Mouse (Mus musculus) MEL (cell line): ENCODE measurements around the gene Iqschfp. TPM values are rescaled to one million over a fixed set of nuclear protein-coding genes. Genes with fewer than 3 reads are reported as not detected.

Experiments
- DNase-seq: peaks from one replicate; pipeline ENCODE4 v3.0.0; 2011; ENCODE audit warnings: low read depth, low spot score
- H3K27ac ChIP-seq: 2 replicates; pipeline ENCODE4 v1.5.1; 2012; ENCODE audit warnings: low read depth, mild to moderate bottlenecking, control low read depth, low read length, moderate library complexity; ENCODE audit not compliant: control insufficient read depth
- H3K27me3 ChIP-seq, 2 experiments: fragments of 150-350 bp in 1 of 2; sonication (generic) in 1 of 2; 2 replicates each; pipeline ENCODE4 v1.6.1; 2012; ENCODE audit warnings: low read length in 2 of 2, mild to moderate bottlenecking in 2 of 2, improper control_type of control experiment in 1 of 2, moderate library complexity in 1 of 2; ENCODE audit not compliant: insufficient read depth in 2 of 2, control insufficient read depth in 1 of 2
- H3K36me3 ChIP-seq, 2 experiments: 2 replicates each; pipeline ENCODE4 v1.6.1; 2012 to 2014; ENCODE audit warnings: low read length in 2 of 2, improper control_type of control experiment in 1 of 2, inconsistent platforms in 1 of 2, mild to moderate bottlenecking in 1 of 2; ENCODE audit not compliant: insufficient read depth in 2 of 2, control insufficient read depth in 1 of 2
- H3K4me1 ChIP-seq, 2 experiments: fragments of 150-350 bp in 1 of 2; sonication (generic) in 1 of 2; 2 replicates each; pipeline ENCODE4 v1.6.1; 2012; ENCODE audit warnings: low read length in 2 of 2, improper control_type of control experiment in 1 of 2, mild to moderate bottlenecking in 1 of 2; ENCODE audit not compliant: insufficient read depth in 2 of 2, control insufficient read depth in 1 of 2
- H3K4me3 ChIP-seq, 2 experiments: fragments of 150-350 bp in 1 of 2; sonication (generic) in 1 of 2; 2 replicates each; pipeline ENCODE4 v1.5.1; 2012; ENCODE audit warnings: low read depth in 2 of 2, low read length in 2 of 2, mild to moderate bottlenecking in 2 of 2, moderate library complexity in 2 of 2, control low read depth in 1 of 2, improper control_type of control experiment in 1 of 2; ENCODE audit not compliant: control insufficient read depth in 1 of 2, insufficient read depth in 1 of 2
- H3K79me2 ChIP-seq: 2 replicates; pipeline ENCODE4 v1.6.1; 2012; ENCODE audit warnings: mild to moderate bottlenecking, low read length, moderate library complexity; ENCODE audit not compliant: control insufficient read depth, poor library complexity, insufficient read depth
- H3K9ac ChIP-seq: 2 replicates; pipeline ENCODE4 v1.6.1; 2012; ENCODE audit warnings: low read depth, mild to moderate bottlenecking, control low read depth, low read length, moderate library complexity; ENCODE audit not compliant: control insufficient read depth, poor library complexity, severe bottlenecking
- H3K9me3 ChIP-seq: fragments of 150-350 bp; sonication (generic); replicated peaks from 2 replicates; pipeline ENCODE4 v1.6.1; 2012; ENCODE audit warnings: mild to moderate bottlenecking, low read length, improper control_type of control experiment, moderate library complexity; ENCODE audit not compliant: insufficient read depth
- CTCF ChIP-seq, 3 experiments: IDR thresholded peaks in 2 of 3; conservative IDR thresholded peaks in 1 of 3; 2 replicates each; pipeline ENCODE4 v1.5.1; 2011 to 2012; ENCODE audit warnings: low read length in 3 of 3, low read depth in 2 of 3, mild to moderate bottlenecking in 2 of 3, improper control_type of control experiment in 1 of 3, inconsistent platforms in 1 of 3, mixed read lengths in 1 of 3, moderate library complexity in 1 of 3; ENCODE audit not compliant: control insufficient read depth in 1 of 3, insufficient read depth in 1 of 3, poor library complexity in 1 of 3, severe bottlenecking in 1 of 3
- ELF1 ChIP-seq: IDR thresholded peaks from 2 replicates; pipeline ENCODE4 v1.6.1; 2014; ENCODE audit warnings: low read depth, mild to moderate bottlenecking, inconsistent platforms, low read length, improper control_type of control experiment, moderate library complexity
- EP300 ChIP-seq, 2 experiments: IDR thresholded peaks; 2 replicates each; pipeline ENCODE4 v1.6.1; 2011; ENCODE audit warnings: improper control_type of control experiment in 2 of 2, low read length in 2 of 2, low read depth in 1 of 2, mild to moderate bottlenecking in 1 of 2
- ETS1 ChIP-seq: IDR thresholded peaks from 2 replicates; pipeline ENCODE4 v1.6.1; 2012; ENCODE audit warnings: low read depth, mild to moderate bottlenecking, inconsistent platforms, low read length, improper control_type of control experiment, moderate library complexity
- GABPA ChIP-seq: IDR thresholded peaks from 2 replicates; pipeline ENCODE4 v1.6.1; 2012; ENCODE audit warnings: low read depth, mild to moderate bottlenecking, inconsistent platforms, low read length, improper control_type of control experiment, moderate library complexity
- GATA1 ChIP-seq: IDR thresholded peaks from 2 replicates; pipeline ENCODE4 v1.6.1; 2011; ENCODE audit warnings: low read depth, low read length, improper control_type of control experiment
- KAT2A ChIP-seq: conservative IDR thresholded peaks from 2 replicates; pipeline ENCODE4 v1.6.1; 2012; ENCODE audit warnings: low read depth, low read length, improper control_type of control experiment, inconsistent platforms
- MAX ChIP-seq: IDR thresholded peaks from 2 replicates; pipeline ENCODE4 v1.6.1; 2011; ENCODE audit warnings: low read length, improper control_type of control experiment
- MAZ ChIP-seq: IDR thresholded peaks from 2 replicates; pipeline ENCODE4 v1.6.1; 2012; ENCODE audit warnings: low read depth, mild to moderate bottlenecking, inconsistent platforms, low read length, improper control_type of control experiment
- MXI1 ChIP-seq: IDR thresholded peaks from 2 replicates; pipeline ENCODE4 v1.6.1; 2011; ENCODE audit warnings: mild to moderate bottlenecking, low read depth, low read length, improper control_type of control experiment
- MYC ChIP-seq: IDR thresholded peaks from 2 replicates; pipeline ENCODE4 v1.6.1; 2011; ENCODE audit warnings: low read depth, mild to moderate bottlenecking, low read length, improper control_type of control experiment, moderate library complexity
- NELFE ChIP-seq: IDR thresholded peaks from 2 replicates; pipeline ENCODE4 v1.6.1; 2011; ENCODE audit warnings: low read depth, low read length, improper control_type of control experiment
- NRF1 ChIP-seq: IDR thresholded peaks from 2 replicates; pipeline ENCODE4 v1.6.1; 2014; ENCODE audit warnings: low read depth, mild to moderate bottlenecking, inconsistent platforms, low read length, improper control_type of control experiment, moderate library complexity; ENCODE audit not compliant: poor library complexity, insufficient read depth, severe bottlenecking
- POLR2A ChIP-seq, 2 experiments: IDR thresholded peaks; 2 replicates each; pipeline ENCODE4 v1.6.1; 2011 to 2012; ENCODE audit warnings: low read length in 2 of 2, mild to moderate bottlenecking in 2 of 2, control low read depth in 1 of 2, improper control_type of control experiment in 1 of 2, low read depth in 1 of 2, moderate library complexity in 1 of 2; ENCODE audit not compliant: control insufficient read depth in 1 of 2, insufficient read depth in 1 of 2, poor library complexity in 1 of 2
- POLR2AphosphoS2 ChIP-seq: IDR thresholded peaks from 2 replicates; pipeline ENCODE4 v1.6.1; 2011; ENCODE audit warnings: low read length, improper control_type of control experiment
- POLR2AphosphoS5 ChIP-seq: IDR thresholded peaks from 2 replicates; pipeline ENCODE4 v1.6.1; 2012; ENCODE audit warnings: low read depth, borderline replicate concordance, mild to moderate bottlenecking, inconsistent platforms, low read length, moderate library complexity, mixed read lengths
- RAD21 ChIP-seq: IDR thresholded peaks from 2 replicates; pipeline ENCODE4 v1.6.1; 2011; ENCODE audit warnings: mild to moderate bottlenecking, low read depth, low read length, improper control_type of control experiment
- RCOR1 ChIP-seq: IDR thresholded peaks from 2 replicates; pipeline ENCODE4 v1.6.1; 2012; ENCODE audit warnings: low read depth, mild to moderate bottlenecking, inconsistent platforms, low read length, improper control_type of control experiment
- SIN3A ChIP-seq: IDR thresholded peaks from 2 replicates; pipeline ENCODE4 v1.6.1; 2012; ENCODE audit warnings: low read length, improper control_type of control experiment, inconsistent platforms
- TAL1 ChIP-seq: IDR thresholded peaks from 2 replicates; pipeline ENCODE4 v1.6.1; 2012; ENCODE audit warnings: mild to moderate bottlenecking, inconsistent platforms, low read length, moderate library complexity, mixed read lengths
- TBP ChIP-seq: IDR thresholded peaks from 2 replicates; pipeline ENCODE4 v1.8.0; 2011; ENCODE audit warnings: low read depth, low read length, improper control_type of control experiment
- TCF12 ChIP-seq: IDR thresholded peaks from 2 replicates; pipeline ENCODE4 v1.6.1; 2014; ENCODE audit warnings: low read depth, mild to moderate bottlenecking, inconsistent platforms, low read length, improper control_type of control experiment, moderate library complexity
- UBTF ChIP-seq: IDR thresholded peaks from 2 replicates; pipeline ENCODE4 v1.6.1; 2012; ENCODE audit warnings: low read depth, mild to moderate bottlenecking, inconsistent platforms, low read length, improper control_type of control experiment, moderate library complexity, borderline replicate concordance; ENCODE audit not compliant: insufficient read depth
- USF1 ChIP-seq: IDR thresholded peaks from 2 replicates; pipeline ENCODE4 v1.6.1; 2014; ENCODE audit warnings: low read depth, mild to moderate bottlenecking, inconsistent platforms, low read length, improper control_type of control experiment, moderate library complexity
- USF2 ChIP-seq, 2 experiments: IDR thresholded peaks; 2 replicates each; pipeline ENCODE4 v1.6.1; 2011 to 2012; ENCODE audit warnings: improper control_type of control experiment in 2 of 2, low read length in 2 of 2, borderline replicate concordance in 1 of 2, inconsistent platforms in 1 of 2, low read depth in 1 of 2, mild to moderate bottlenecking in 1 of 2; ENCODE audit not compliant: insufficient read depth in 1 of 2
- ZMIZ1 ChIP-seq: IDR thresholded peaks from 2 replicates; pipeline ENCODE4 v1.6.1; 2012; ENCODE audit warnings: low read depth, mild to moderate bottlenecking, inconsistent platforms, low read length, improper control_type of control experiment, moderate library complexity
- ZNF384 ChIP-seq: IDR thresholded peaks from 2 replicates; pipeline ENCODE4 v1.6.1; 2012; ENCODE audit warnings: low read depth, mild to moderate bottlenecking, inconsistent platforms, low read length, improper control_type of control experiment
- polyA plus RNA-seq, 2 experiments: library from polyadenylated mRNA; stranded (reverse) in 1 of 2; unstranded in 1 of 2; fragments of >175 nt in 1 of 2; fragments of >200 nt in 1 of 2; gene quantifications; 2 replicates each; pipeline versions ENCODE4 v1.2.1 to v1.2.4; 2012; ENCODE audit warnings: low replicate concordance in 2 of 2, low read depth in 1 of 2; ENCODE audit not compliant: insufficient read length in 2 of 2, insufficient read depth in 1 of 2, missing spikeins in 1 of 2
- total RNA-seq: library from RNA; depleted of rRNA; stranded (reverse); fragments of 300-350 nt; gene quantifications from 2 replicates; pipeline ENCODE4 v1.2.3, GENCODE M21; 2012

Iqschfp gene
- total and polyA plus RNA-seq, 3 experiments = not detected

DNA sequence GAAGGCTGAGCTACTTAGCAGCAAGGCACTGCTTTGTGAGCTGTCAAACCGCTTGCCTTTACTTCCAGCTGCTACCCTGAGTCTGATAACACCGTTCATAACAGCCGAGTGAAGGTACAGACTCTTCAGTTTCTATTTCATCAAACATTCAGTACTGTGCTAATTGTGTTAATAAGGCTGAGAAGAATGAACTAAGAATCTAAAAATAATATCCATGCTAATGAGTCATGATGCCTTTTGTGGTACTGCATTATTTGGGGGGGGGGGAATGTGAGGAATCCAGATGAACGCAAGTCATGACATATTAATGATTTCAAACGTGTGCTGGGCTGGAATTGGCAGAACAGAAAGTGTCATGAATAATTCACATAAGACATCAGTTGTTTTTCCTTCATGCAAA lies 513.7 kb downstream of the Iqschfp start:
- no peaks in the 10 kb centered on the region for H3K9me3 ChIP-seq
- no peak overlapping the region for H3K27ac ChIP-seq
- H3K9ac ChIP-seq = no peak overlapping the region
- no peak overlapping the region for H3K4me3 ChIP-seq
- no peak for TF ChIP-seq POLR2AphosphoS2
- no peak for TF ChIP-seq ZMIZ1
- H3K36me3 ChIP-seq = no peaks in the 10 kb centered on the region
- H3K79me2 ChIP-seq = no peaks in the 10 kb centered on the region
- peaks cover 0 to 1% of the 10 kb centered on the region in 2 experiments; a peak in 1 of 4 replicates for H3K27me3 ChIP-seq
- DNase-seq = no peak
- no peaks in the 10 kb centered on the region for H3K4me1 ChIP-seq

DNA sequence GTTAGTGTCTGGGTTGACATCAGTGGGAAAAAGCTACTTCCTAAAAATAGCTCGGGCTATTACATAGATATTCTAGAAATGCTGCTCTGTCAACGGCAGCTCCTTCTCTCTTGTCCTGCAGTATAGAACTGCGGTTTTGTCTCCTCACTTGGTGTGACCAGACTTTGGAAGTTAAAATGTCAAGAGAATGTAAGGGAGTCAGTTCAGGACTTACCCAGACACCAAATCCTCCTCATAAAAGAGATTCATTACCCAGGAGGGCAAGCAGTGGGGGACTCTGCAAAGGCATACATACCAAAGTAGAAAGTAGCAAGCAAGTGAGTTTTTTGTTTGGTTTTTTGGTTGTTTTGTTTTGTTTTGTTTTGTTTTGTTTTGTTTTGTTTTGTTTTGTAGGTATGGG lies 520.2 kb downstream of the Iqschfp start:
- Histone ChIP-seq H3K79me2 (no peaks in the 10 kb centered on the region), H3K27me3 (peaks cover 0 to 1% of the 10 kb centered on the region in 2 experiments; a peak in 1 of 4 replicates)

DNA sequence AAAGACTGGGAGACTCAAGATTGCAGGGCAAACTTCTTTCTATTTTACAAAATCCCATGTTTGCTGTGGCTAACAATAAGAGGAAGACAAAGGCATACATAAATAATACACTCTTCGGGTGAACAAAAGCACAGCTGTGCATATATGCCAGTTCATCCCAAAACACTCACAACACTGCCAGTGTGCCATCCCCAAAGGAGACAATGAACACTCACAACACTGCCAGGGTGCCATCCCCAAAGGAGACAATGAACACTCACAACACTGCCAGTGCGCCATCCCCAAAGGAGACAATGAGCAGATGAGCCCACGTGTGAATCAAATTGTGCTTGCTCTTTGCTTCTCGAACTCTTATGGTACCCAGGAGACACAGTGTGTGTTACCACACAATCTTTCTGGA lies 527.8 kb downstream of the Iqschfp start:
- TF ChIP-seq KAT2A (no peak), MAZ (no peak), USF2 (IDR thresholded peaks at IDR 0.05; ENCODE audit: borderline replicate concordance in 1 of 2, insufficient read depth in 1 of 2, low read depth in 1 of 2, low read length in 2 of 2) (no peak), POLR2A (IDR thresholded peaks at IDR 0.05; ENCODE audit: control insufficient read depth in 1 of 2, insufficient read depth in 1 of 2, low read depth in 1 of 2, low read length in 2 of 2, poor library complexity in 1 of 2) (no peak), NRF1 (no peak), POLR2AphosphoS5 (no peak), ZMIZ1 (no peak), MXI1 (no peak), TAL1 (no peak), MYC (no peak), SIN3A (no peak), ZNF384 (no peak), USF1 (no peak), RAD21 (no peak), CTCF (IDR thresholded peaks at IDR 0.05 in 2 of 3, conservative IDR thresholded peaks at IDR 0.05 in 1 of 3; ENCODE audit: control insufficient read depth in 1 of 3, insufficient read depth in 1 of 3, low read depth in 2 of 3, low read length in 3 of 3, poor library complexity in 1 of 3, severe bottlenecking in 1 of 3) (no peak), TCF12 (no peak), ETS1 (no peak), UBTF (no peak)
- Histone ChIP-seq H3K9ac (no peak overlapping the region), H3K79me2 (no peaks in the 10 kb centered on the region), H3K4me1 (no peaks in the 10 kb centered on the region), H3K36me3 (no peaks in the 10 kb centered on the region), H3K4me3 (no peak overlapping the region), H3K9me3 (no peaks in the 10 kb centered on the region), H3K27ac (no peak overlapping the region), H3K27me3 (no peaks in the 10 kb centered on the region)
- DNase-seq = no peak

More for the DNA sequence above, 520.2 kb downstream of the Iqschfp start:
- no peak for TF ChIP-seq ZNF384
- TF ChIP-seq RCOR1 = no peak
- no peak for TF ChIP-seq UBTF
- no peak for TF ChIP-seq GABPA
- TF ChIP-seq NELFE = no peak
- TF ChIP-seq SIN3A = no peak
- no peak for TF ChIP-seq GATA1
- no peak for TF ChIP-seq ZMIZ1
- TF ChIP-seq MAX = no peak
- no peak for TF ChIP-seq EP300 (IDR thresholded peaks at IDR 0.05; ENCODE audit: low read depth in 1 of 2, low read length in 2 of 2)
- no peak for TF ChIP-seq TBP
- no peak for TF ChIP-seq ELF1
- no peak for TF ChIP-seq ETS1
- no peak for TF ChIP-seq KAT2A
- Histone ChIP-seq H3K36me3 (no peaks in the 10 kb centered on the region), H3K27ac (no peak overlapping the region), H3K4me3 (no peak overlapping the region), H3K9ac (no peak overlapping the region), H3K9me3 (no peaks in the 10 kb centered on the region), H3K4me1 (no peaks in the 10 kb centered on the region)
- DNase-seq = no peak
